Mouse (Mus musculus) embryo, embryonic 11 days (tissue): Measurements from ENCODE around the gene Acvr1.

Experiments used
- DNase-seq: peaks from one replicate; pipeline ENCODE4 v3.0.0-alpha.2; 2015

Gene Acvr1

GRCm38 (mm10) chr2:58557045-58557845, 9.7 kb downstream of the Acvr1 start:
- DNase-seq, result no peak

DNA sequence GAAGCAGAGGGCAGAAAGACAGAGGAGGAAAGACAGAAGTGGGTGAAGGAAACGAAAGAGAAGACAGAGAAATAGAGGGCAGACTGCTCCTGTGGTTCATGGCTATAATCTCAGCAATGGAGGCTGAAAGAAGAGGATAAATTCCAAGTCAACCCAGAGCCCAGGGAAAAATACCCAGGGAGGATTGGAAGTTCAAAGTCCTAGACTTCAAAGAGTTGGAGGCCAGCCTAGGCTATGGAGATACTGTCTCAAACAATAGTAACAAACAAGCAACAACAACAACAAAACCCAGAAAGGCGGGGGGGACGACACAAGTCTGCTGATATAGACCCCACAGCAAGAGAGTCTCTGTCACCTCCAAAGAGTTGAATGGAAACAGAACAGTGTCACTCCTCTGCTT, 14.7 kb downstream of the Acvr1 start:
- no peak for DNase-seq

- no peak for DNase-seq
Measured at GRCm38 (mm10) chr2:58551866-58552265, 15.1 kb downstream of the Acvr1 start.

- DNase-seq, result peak; percentile 31
Measured at GRCm38 (mm10) chr2:58550488-58550887, 16.5 kb downstream of the Acvr1 start.

GRCm38 (mm10) chr2:58549960-58550359, 17.0 kb downstream of the Acvr1 start:
- no peak for DNase-seq

DNA sequence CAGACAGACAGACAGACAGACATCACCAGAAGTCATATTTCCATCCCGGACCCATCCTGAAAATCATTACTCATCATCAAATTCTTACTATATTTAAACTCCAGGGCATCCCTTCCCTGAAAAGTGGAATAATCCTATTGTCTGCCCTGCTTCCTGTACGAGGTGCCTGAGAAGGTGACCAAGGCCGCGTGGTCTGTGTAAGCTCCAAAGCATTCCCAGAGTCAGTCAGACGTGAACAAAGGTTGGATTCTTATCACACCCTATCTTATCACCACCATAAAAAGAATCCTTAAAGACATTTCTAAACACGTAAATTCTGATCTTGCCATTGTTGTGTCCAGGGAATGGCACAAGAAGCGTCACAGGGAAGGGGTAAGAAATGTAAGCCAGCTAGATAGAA, 18.0 kb downstream of the Acvr1 start:
- no peak for DNase-seq

- no peak for DNase-seq
Measured at GRCm38 (mm10) chr2:58546264-58546663, 20.7 kb downstream of the Acvr1 start.

GRCm38 (mm10) chr2:58544368-58544767, 22.6 kb downstream of the Acvr1 start:
- DNase-seq, result no peak

DNA sequence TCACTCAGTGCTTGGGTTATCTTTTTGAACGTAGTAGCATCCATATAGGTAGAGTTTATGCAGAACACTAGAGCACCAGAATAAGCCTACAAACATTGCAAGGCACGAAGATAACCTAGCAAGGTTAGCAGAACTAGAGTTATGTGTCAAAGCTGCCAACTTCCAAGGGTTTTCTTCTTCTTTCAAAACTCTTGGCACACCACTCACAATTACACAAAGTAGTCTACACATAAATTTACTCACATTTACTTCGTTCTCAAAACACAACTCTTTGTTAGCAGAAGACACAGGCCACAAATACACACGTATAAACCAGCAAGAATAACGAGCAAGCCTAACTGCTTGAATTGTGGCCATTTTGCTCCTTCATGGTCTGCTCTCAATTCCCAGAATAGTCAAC, 23.7 kb downstream of the Acvr1 start:
- DNase-seq, result no peak

DNA sequence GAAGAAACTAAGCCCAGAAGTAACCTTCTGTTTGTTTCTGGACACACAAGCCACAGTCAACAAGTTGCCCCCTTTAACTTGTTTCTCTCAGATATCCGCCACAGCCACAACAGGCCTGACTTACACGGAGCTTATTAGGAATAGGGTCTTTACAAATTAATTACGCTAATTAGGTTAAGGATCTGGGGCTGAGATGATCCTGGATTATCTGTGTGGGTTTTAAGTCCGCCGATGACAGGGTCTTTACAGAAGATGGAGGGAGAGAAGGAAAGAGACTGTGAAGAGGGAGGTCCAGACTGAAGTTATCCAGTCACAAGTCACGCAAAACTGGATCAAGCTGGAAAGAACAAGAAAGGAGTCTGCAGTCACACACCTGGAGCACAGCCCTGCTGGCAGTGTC, 28.8 kb downstream of the Acvr1 start:
- DNase-seq, result no peak

DNA sequence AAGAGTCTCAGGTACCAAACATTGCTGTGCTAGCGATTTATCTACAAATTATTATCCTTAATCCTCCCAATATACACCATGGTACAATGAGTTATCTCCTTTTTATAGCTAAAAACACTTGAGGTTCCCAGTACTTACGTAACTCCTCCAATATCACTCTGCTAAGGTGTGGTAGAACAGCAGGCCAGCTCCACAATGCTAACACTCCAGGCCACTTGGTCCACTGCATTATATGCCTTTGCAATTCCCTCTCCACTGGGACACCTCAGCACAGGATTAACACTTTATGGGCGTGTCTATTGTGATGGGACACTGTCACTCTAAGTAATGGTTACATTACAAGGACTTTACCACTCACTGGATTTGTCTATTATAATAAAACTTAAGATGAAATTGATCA, 30.2 kb downstream of the Acvr1 start:
- no peak for DNase-seq

DNA sequence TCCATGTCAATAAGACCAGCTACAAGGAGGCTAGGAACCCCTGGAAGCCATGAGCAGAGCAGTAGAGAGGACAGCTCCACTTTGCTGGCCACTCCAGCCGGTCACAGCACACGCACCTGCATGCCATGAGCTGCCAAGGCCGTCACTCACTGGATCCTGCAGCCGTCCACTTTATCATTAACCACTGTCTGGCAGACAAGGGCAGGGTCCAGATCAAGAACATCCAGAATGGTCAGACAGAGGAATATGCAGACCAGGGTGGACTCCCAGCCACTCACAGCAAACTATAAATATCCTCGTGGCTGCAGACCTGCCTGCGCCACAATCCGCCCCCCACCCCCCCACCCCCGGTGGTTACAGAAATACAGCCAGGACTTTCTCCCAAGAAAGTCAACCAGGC, 31.7 kb downstream of the Acvr1 start:
- no peak for DNase-seq

GRCm38 (mm10) chr2:58534379-58534778, 32.6 kb downstream of the Acvr1 start:
- DNase-seq, result no peak

DNA sequence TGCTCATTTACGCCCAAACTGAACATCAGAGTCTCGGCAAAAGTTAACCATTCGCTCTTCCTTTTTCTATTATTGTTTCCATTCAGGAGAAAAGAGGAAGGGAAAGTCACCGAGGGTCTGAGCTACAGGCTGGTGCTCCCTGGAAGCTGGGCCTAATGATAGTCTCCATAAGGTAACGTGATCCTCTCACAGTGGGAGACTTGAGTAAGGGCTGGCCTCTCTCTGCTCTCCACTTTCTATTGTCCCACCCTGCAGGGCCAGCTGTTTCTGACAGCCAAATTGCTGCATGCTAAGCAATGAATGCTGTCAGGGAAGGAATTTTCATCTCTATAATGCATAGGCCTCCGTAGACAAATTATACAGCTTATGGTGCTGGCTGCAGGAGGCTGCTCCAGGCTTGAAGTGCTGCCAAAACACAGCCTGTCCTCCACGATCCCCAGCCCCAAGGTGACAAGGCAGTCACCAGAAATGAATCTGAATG, 33.4 kb downstream of the Acvr1 start:
- peak; percentile 75 for DNase-seq

DNA sequence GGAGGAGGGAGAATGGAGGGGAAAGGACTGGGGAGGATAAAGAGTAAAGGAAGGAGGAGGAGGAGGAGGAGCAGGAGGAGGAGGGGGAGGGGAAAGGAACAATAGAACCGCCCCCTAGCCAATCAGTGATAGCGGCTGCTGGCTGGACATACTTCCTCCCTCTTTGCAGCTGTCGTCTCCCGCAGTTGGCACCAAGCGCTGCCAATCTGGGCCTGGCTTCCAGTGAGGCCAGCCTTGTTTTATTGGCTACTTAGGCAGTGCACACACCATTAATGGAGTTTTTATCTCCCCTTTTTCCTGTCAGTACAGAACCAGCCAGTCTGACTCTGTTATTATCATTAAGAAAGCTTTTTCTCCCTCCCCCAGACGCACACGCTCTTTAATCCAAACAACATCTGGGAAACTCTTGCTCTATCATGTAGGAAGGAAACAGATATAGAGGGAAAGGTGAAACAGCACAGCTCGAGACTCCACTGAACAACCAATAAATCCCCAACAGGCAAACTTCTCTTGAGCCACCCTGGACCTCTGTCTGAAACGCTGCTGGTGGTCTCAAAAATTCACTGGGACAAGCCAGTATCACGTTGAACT, 34.6 kb downstream of the Acvr1 start:
- DNase-seq, result peak; percentile 89

GRCm38 (mm10) chr2:58530521-58530920, 36.4 kb downstream of the Acvr1 start:
- DNase-seq, result no peak

DNA sequence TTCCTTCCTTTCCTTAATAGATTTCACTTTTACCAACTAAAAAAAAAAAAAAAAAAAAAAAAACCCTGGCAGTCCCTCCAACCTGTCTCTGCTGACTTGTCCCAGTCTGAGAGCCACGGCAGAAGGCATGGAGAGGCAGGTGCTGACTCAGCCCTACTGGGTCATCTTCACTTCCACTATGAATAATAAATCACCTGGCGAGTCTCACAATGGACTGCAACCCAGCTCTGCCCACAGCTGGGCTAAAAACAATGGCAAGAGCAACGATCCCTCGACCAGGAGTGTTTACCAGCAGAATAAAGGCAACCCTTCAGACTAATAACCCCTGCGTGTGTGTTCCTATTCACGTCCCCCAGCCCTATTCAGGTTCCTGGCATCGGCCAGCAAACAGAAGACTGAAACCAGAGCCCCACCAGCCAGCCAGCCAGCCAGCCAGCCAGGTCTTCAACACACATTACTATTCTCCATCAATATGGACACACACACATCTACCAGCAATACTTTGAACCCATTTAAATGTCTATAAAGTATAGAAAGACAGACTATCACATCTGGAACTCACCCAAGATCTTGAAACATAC, 37.0 kb downstream of the Acvr1 start:
- DNase-seq, result no peak

GRCm38 (mm10) chr2:58529384-58529783, 37.6 kb downstream of the Acvr1 start:
- DNase-seq, result no peak

GRCm38 (mm10) chr2:58527786-58528185, 39.2 kb downstream of the Acvr1 start:
- DNase-seq, result no peak

DNA sequence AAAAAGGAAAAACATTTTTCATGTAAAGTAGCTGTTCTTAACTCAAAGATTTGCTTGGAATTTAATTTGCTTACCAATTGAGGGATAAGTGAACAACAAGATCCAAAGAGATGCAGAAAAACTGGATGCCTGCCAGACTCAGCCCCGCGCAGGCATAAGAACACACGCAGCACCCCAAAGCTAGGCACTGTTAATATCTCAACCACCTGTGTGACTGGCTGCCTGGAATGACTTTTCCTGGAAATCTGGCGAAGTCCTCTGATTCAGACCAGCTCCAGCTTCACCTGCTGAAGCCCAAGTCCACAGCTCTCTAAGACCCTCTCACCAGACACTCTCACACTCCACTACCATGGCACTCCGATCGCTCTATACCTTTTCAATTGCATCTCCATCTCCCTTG, 42.6 kb downstream of the Acvr1 start:
- no peak for DNase-seq

- DNase-seq, result no peak
Measured at GRCm38 (mm10) chr2:58523894-58524293, 43.1 kb downstream of the Acvr1 start.

GRCm38 (mm10) chr2:58523097-58523496, 43.9 kb downstream of the Acvr1 start:
- DNase-seq, result no peak

DNA sequence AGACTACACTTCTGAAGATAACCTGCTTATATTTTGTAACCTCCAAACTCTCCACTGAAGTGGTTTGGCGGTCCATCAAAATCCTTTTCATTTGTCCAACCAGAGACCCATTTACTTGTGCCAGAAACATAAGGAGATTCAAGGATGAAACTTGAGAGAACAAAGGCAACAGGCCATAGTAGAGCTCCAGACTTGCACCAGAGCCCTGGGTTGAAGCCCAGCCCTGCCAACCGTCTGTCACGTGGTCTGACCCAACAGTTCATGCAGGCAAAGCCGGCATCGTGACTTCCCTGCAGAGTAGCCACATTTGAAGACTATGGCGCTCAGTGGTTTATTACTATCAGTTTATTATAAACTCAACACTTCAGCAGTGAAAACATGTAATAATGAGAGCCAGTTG, 45.3 kb downstream of the Acvr1 start:
- no peak for DNase-seq

DNA sequence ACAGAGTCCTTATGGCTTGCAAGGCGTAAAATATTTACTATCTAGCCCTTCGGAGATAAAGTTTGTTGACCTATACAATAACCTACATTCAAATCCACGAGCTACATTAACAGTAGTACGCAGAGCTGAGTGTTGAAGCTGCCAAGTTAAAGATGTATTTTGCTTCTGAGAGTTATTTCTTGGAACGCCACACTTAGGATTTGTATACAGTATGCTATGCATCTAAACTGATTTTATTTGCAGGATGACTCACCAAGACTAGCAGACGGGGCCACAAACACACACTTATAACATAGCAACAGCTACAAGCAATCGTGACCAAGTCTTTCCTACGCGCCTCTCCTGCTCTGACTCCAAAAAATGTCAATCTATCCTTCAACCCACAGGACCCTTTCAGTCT, 46.2 kb downstream of the Acvr1 start:
- no peak for DNase-seq
